ENCODE assay signal across 24 mouse cellular contexts in genomic region chr7:63777328-63777727, GRCm38 (mm10).
DNase-seq lines count a peak whose midpoint lies in the region; ATAC-seq and TF ChIP-seq lines count a peak whose summit lies in the region.
"Had no signal": no experiment of that assay in that cellular context is flagged by ENCODE, and none has a peak within 500 bp of the region (broad histone marks: within the 10 kb centered on the region; RNA-seq: fewer than 3 reads in every experiment).

No protein-coding gene starts in this region.

- TF ChIP-seq CTCF in midbrain, postnatal 0 days (IDR thresholded peaks at IDR 0.05), result no peak

- H3K4me1 ChIP-seq in midbrain, postnatal 0 days (ENCODE audit: insufficient read depth, low read length), result no peaks in the 10 kb centered on the region
- no peaks in the 10 kb centered on the region for H3K4me1 ChIP-seq in midbrain, embryonic 15.5 days
- H3K4me1 ChIP-seq: embryonic facial prominence, embryonic 15.5 days; heart, embryonic 12.5 days; hindbrain, embryonic 10.5 days; intestine, embryonic 15.5 days; kidney, embryonic 15.5 days had no signal

- H3K4me3 ChIP-seq in midbrain, postnatal 0 days (ENCODE audit: low read depth, low read length), result no peak overlapping the region
- H3K4me3 ChIP-seq in midbrain, embryonic 15.5 days, result no peak overlapping the region
- H3K4me3 ChIP-seq: embryonic facial prominence, embryonic 15.5 days; erythroblast, embryonic 14.5 days; gastrocnemius, adult 2 months; heart, embryonic 12.5 days; hindbrain, embryonic 10.5 days; intestine, embryonic 15.5 days; kidney, embryonic 15.5 days had no signal

- no peak for ATAC-seq in cerebellum, adult (ENCODE audit: insufficient number of reproducible peaks, low FRiP score, low TSS enrichment)
- ATAC-seq in midbrain, postnatal 0 days (ENCODE audit: low FRiP score), result no peak
- no peak for ATAC-seq in midbrain, embryonic 15.5 days (replicated peaks)
- ATAC-seq: activated CD4-positive, CD25-positive, alpha-beta regulatory T cell, adult 4 months; CD4-positive, CD25-positive, alpha-beta regulatory T cell, adult 4 months; forebrain, embryonic 16.5 days; intestine, embryonic 15.5 days had no signal

- no peak overlapping the region for H3K4me2 ChIP-seq in midbrain, postnatal 0 days (ENCODE audit: low read depth, low read length, poor library complexity, severe bottlenecking)
- no peak overlapping the region for H3K4me2 ChIP-seq in midbrain, embryonic 15.5 days
- H3K4me2 ChIP-seq: embryonic facial prominence, embryonic 15.5 days; heart, embryonic 12.5 days; hindbrain, embryonic 14.5 days; intestine, embryonic 15.5 days; kidney, embryonic 15.5 days had no signal

- no peaks in the 10 kb centered on the region for H3K27me3 ChIP-seq in midbrain, postnatal 0 days (ENCODE audit: insufficient read depth, low read length)
- no peaks in the 10 kb centered on the region for H3K27me3 ChIP-seq in midbrain, embryonic 15.5 days (replicated peaks)
- H3K27me3 ChIP-seq: embryonic facial prominence, embryonic 15.5 days; heart, embryonic 12.5 days; intestine, embryonic 15.5 days; kidney, embryonic 15.5 days had no signal

- H3K9ac ChIP-seq in midbrain, postnatal 0 days (replicated peaks; ENCODE audit: low read length, poor library complexity, severe bottlenecking), result no peak overlapping the region
- no peak overlapping the region for H3K9ac ChIP-seq in midbrain, embryonic 15.5 days
- H3K9ac ChIP-seq: embryonic facial prominence, embryonic 15.5 days; heart, embryonic 12.5 days; hindbrain, embryonic 14.5 days; intestine, embryonic 15.5 days; kidney, embryonic 15.5 days had no signal

- WGBS in midbrain, postnatal 0 days, result 90% methylated on average over 4 of the region's 4 CpGs
- 91% methylated on average over 4 of the region's 4 CpGs for WGBS in midbrain, embryonic 15.5 days

- H3K9me3 ChIP-seq in midbrain, postnatal 0 days (ENCODE audit: low read length), result no peaks in the 10 kb centered on the region
- H3K9me3 ChIP-seq in midbrain, embryonic 15.5 days, result no peaks in the 10 kb centered on the region
- H3K9me3 ChIP-seq: embryonic facial prominence, embryonic 15.5 days; G1E; heart, embryonic 12.5 days; hindbrain, embryonic 10.5 days; intestine, embryonic 15.5 days; kidney, embryonic 15.5 days had no signal

- H3K36me3 ChIP-seq in midbrain, postnatal 0 days (ENCODE audit: insufficient read depth, low read length), result no peaks in the 10 kb centered on the region
- H3K36me3 ChIP-seq in midbrain, embryonic 15.5 days (replicated peaks), result no peaks in the 10 kb centered on the region
- H3K36me3 ChIP-seq: embryonic facial prominence, embryonic 15.5 days; G1E; heart, embryonic 12.5 days; hindbrain, embryonic 10.5 days; intestine, embryonic 15.5 days; kidney, embryonic 15.5 days had no signal

- no peak overlapping the region for H3K27ac ChIP-seq in midbrain, postnatal 0 days (ENCODE audit: low read depth, low read length)
- H3K27ac ChIP-seq in midbrain, embryonic 15.5 days, result no peak overlapping the region
- H3K27ac ChIP-seq: embryonic facial prominence, embryonic 15.5 days; gastrocnemius, adult 2 months; hindbrain, embryonic 10.5 days; hindbrain, embryonic 14.5 days; intestine, embryonic 15.5 days; kidney, embryonic 15.5 days had no signal

- peak; percentile 30 to 50 for DNase-seq in cerebellum, adult 18-20 months
- no peak for DNase-seq in cerebellum, postnatal 14 days
- peak; percentile 35 to 50 for DNase-seq in cerebellum, postnatal 25 days
- DNase-seq in 3T3-L1 (ENCODE audit: low read depth, low spot score), result peak; percentile 12
- DNase-seq in Muller cell, postnatal 12 days (ENCODE audit: inconsistent ontology term), result peak; percentile 79
- no peak for DNase-seq in midbrain, postnatal 0 days (ENCODE audit: low spot score)
- DNase-seq: adrenal gland, postnatal 36 days; embryo, embryonic 11 days; gastrocnemius, adult 2 months; gastrocnemius, postnatal 25 days; kidney, adult 18-20 months had no signal

Comparison
In these comparisons a context has a peak if more than half of its experiments do, and no peak if none do; other contexts are left out.
1. DNase-seq: peak in cerebellum, adult 18-20 months (2 of 2), cerebellum, postnatal 25 days (2 of 2), 3T3-L1 (single experiment) and Muller cell, postnatal 12 days (single experiment); none in cerebellum, postnatal 14 days (0 of 2) and midbrain, postnatal 0 days (single experiment).